Mouse (Mus musculus): Measurements from ENCODE around the gene Mgat5. TPM values are rescaled to one million over a fixed set of nuclear protein-coding genes. Genes with fewer than 3 reads are reported as not detected.

Mgat5 gene
- polyA plus RNA-seq, 1 experiment: 13.1 TPM

GRCm38 (mm10) chr1:127257005-127257404, 52.2 kb downstream of the Mgat5 start:
- H3K27me3 ChIP-seq (replicated peaks; ENCODE audit: control insufficient read depth, insufficient read depth, low read length): no peaks in the 10 kb centered on the region
- no peak for DNase-seq
- no peaks in the 10 kb centered on the region for H3K36me3 ChIP-seq (ENCODE audit: control insufficient read depth, insufficient read depth, low read length)
- no peak overlapping the region for H3K27ac ChIP-seq (ENCODE audit: insufficient read depth, low read depth, low read length)
- H3K4me3 ChIP-seq (ENCODE audit: insufficient read depth, low read depth, low read length): no peak overlapping the region
- peaks cover 15% of the 10 kb centered on the region for H3K4me1 ChIP-seq (ENCODE audit: control insufficient read depth, insufficient read depth, low read length)
- no peak for TF ChIP-seq CTCF (conservative IDR thresholded peaks at IDR 0.05; ENCODE audit: insufficient read depth, insufficient read length, low read depth, low read length)
- TF ChIP-seq POLR2A (IDR thresholded peaks at IDR 0.05; ENCODE audit: low read depth, low read length): no peak
- WGBS: 83% methylated on average over 8 of the region's 8 CpGs

GRCm38 (mm10) chr1:127259669-127260068, 54.9 kb downstream of the Mgat5 start:
- DNase-seq: no peak
- Histone ChIP-seq H3K27ac (ENCODE audit: insufficient read depth, low read depth, low read length) (no peak overlapping the region), H3K4me3 (ENCODE audit: insufficient read depth, low read depth, low read length) (no peak overlapping the region), H3K36me3 (ENCODE audit: control insufficient read depth, insufficient read depth, low read length) (no peaks in the 10 kb centered on the region), H3K27me3 (replicated peaks; ENCODE audit: control insufficient read depth, insufficient read depth, low read length) (no peaks in the 10 kb centered on the region), H3K4me1 (ENCODE audit: control insufficient read depth, insufficient read depth, low read length) (peaks cover 21% of the 10 kb centered on the region)
- WGBS: 91% methylated on average over 4 of the region's 4 CpGs
- no peak for TF ChIP-seq POLR2A (IDR thresholded peaks at IDR 0.05; ENCODE audit: low read depth, low read length)
- TF ChIP-seq CTCF (conservative IDR thresholded peaks at IDR 0.05; ENCODE audit: insufficient read depth, insufficient read length, low read depth, low read length): no peak

- H3K27me3 ChIP-seq (replicated peaks; ENCODE audit: control insufficient read depth, insufficient read depth, low read length): no peaks in the 10 kb centered on the region
- no peaks in the 10 kb centered on the region for H3K36me3 ChIP-seq (ENCODE audit: control insufficient read depth, insufficient read depth, low read length)
- peak overlapping the region; percentile 74 for H3K27ac ChIP-seq (ENCODE audit: insufficient read depth, low read depth, low read length)
- no peak overlapping the region for H3K4me3 ChIP-seq (ENCODE audit: insufficient read depth, low read depth, low read length)
- peaks cover 21% of the 10 kb centered on the region for H3K4me1 ChIP-seq (ENCODE audit: control insufficient read depth, insufficient read depth, low read length)
- 24% methylated on average over 6 of the region's 6 CpGs for WGBS
- TF ChIP-seq POLR2A (IDR thresholded peaks at IDR 0.05; ENCODE audit: low read depth, low read length) (no peak), CTCF (conservative IDR thresholded peaks at IDR 0.05; ENCODE audit: insufficient read depth, insufficient read length, low read depth, low read length) (no peak)
- peak; percentile 85 for DNase-seq
Observed at GRCm38 (mm10) chr1:127260969-127261368, 56.2 kb downstream of the Mgat5 start.

- Histone ChIP-seq H3K27me3 (replicated peaks; ENCODE audit: control insufficient read depth, insufficient read depth, low read length) (no peaks in the 10 kb centered on the region), H3K4me1 (ENCODE audit: control insufficient read depth, insufficient read depth, low read length) (peaks cover 21% of the 10 kb centered on the region), H3K36me3 (ENCODE audit: control insufficient read depth, insufficient read depth, low read length) (no peaks in the 10 kb centered on the region), H3K27ac (ENCODE audit: insufficient read depth, low read depth, low read length) (peak overlapping the region; percentile 45), H3K4me3 (ENCODE audit: insufficient read depth, low read depth, low read length) (no peak overlapping the region)
- WGBS: 64% methylated on average over 13 of the region's 13 CpGs
- DNase-seq: peak; percentile 56
- TF ChIP-seq POLR2A (IDR thresholded peaks at IDR 0.05; ENCODE audit: low read depth, low read length): no peak
- no peak; the same call in 1 of the 2 replicates for TF ChIP-seq CTCF (conservative IDR thresholded peaks at IDR 0.05; ENCODE audit: insufficient read depth, insufficient read length, low read depth, low read length)
Observed at GRCm38 (mm10) chr1:127262170-127262837, 57.5 kb downstream of the Mgat5 start.

- Histone ChIP-seq H3K36me3 (ENCODE audit: control insufficient read depth, insufficient read depth, low read length) (no peaks in the 10 kb centered on the region), H3K27ac (ENCODE audit: insufficient read depth, low read depth, low read length) (no peak overlapping the region), H3K4me3 (ENCODE audit: insufficient read depth, low read depth, low read length) (no peak overlapping the region), H3K4me1 (ENCODE audit: control insufficient read depth, insufficient read depth, low read length) (no peaks in the 10 kb centered on the region), H3K27me3 (replicated peaks; ENCODE audit: control insufficient read depth, insufficient read depth, low read length) (no peaks in the 10 kb centered on the region)
- 86% methylated on average over 5 of the region's 5 CpGs for WGBS
- TF ChIP-seq POLR2A (IDR thresholded peaks at IDR 0.05; ENCODE audit: low read depth, low read length): no peak
- DNase-seq: no peak
Observed at GRCm38 (mm10) chr1:127267985-127268384, 63.2 kb downstream of the Mgat5 start.

- H3K4me1 ChIP-seq (ENCODE audit: control insufficient read depth, insufficient read depth, low read length): no peaks in the 10 kb centered on the region
- 60% methylated on average over 3 of the region's 3 CpGs for WGBS
- H3K4me3 ChIP-seq (ENCODE audit: insufficient read depth, low read depth, low read length): no peak overlapping the region
- peak; percentile 41 for DNase-seq
- no peaks in the 10 kb centered on the region for H3K36me3 ChIP-seq (ENCODE audit: control insufficient read depth, insufficient read depth, low read length)
- H3K27me3 ChIP-seq (replicated peaks; ENCODE audit: control insufficient read depth, insufficient read depth, low read length): no peaks in the 10 kb centered on the region
- no peak overlapping the region for H3K27ac ChIP-seq (ENCODE audit: insufficient read depth, low read depth, low read length)
- no peak for TF ChIP-seq POLR2A (IDR thresholded peaks at IDR 0.05; ENCODE audit: low read depth, low read length)
- TF ChIP-seq CTCF (conservative IDR thresholded peaks at IDR 0.05; ENCODE audit: insufficient read depth, insufficient read length, low read depth, low read length): no peak
Observed at GRCm38 (mm10) chr1:127269343-127269742, 64.5 kb downstream of the Mgat5 start.

- peak; percentile 17 for DNase-seq
- 63% methylated on average over 13 of the region's 13 CpGs for WGBS
- Histone ChIP-seq H3K27ac (ENCODE audit: insufficient read depth, low read depth, low read length) (no peak overlapping the region), H3K27me3 (replicated peaks; ENCODE audit: control insufficient read depth, insufficient read depth, low read length) (no peaks in the 10 kb centered on the region), H3K36me3 (ENCODE audit: control insufficient read depth, insufficient read depth, low read length) (no peaks in the 10 kb centered on the region), H3K4me3 (ENCODE audit: insufficient read depth, low read depth, low read length) (no peak overlapping the region), H3K4me1 (ENCODE audit: control insufficient read depth, insufficient read depth, low read length) (no peaks in the 10 kb centered on the region)
- TF ChIP-seq CTCF (conservative IDR thresholded peaks at IDR 0.05; ENCODE audit: insufficient read depth, insufficient read length, low read depth, low read length): no peak
- TF ChIP-seq POLR2A (IDR thresholded peaks at IDR 0.05; ENCODE audit: low read depth, low read length): no peak
Observed at GRCm38 (mm10) chr1:127270273-127271020, 65.6 kb downstream of the Mgat5 start.
